Mouse (Mus musculus) layer of hippocampus, adult 8-10 months (tissue): Measurements from ENCODE around the gene Olfr322. TPM values are rescaled to one million over a fixed set of nuclear protein-coding genes. Genes with fewer than 3 reads are reported as not detected.

Source experiments
- total RNA-seq, 4 experiments: library from RNA; stranded (reverse); gene quantifications; 2 replicates each; pipeline ENCODE4 v1.2.4; 2022

The Olfr322 gene
- total RNA-seq, 4 experiments from 2014 or later, result not detected

Other genes starting within 250 kb of the Olfr322 start
- not detected for gene 1810065E05Rik, start 237.7 kb upstream of the Olfr322 start, total RNA-seq
- not detected for gene Gm12253, start 226.2 kb upstream of the Olfr322 start, total RNA-seq
- gene Lypd9, start 205.9 kb upstream of the Olfr322 start, total RNA-seq, result not detected
- gene Olfr30, start 196.5 kb upstream of the Olfr322 start, total RNA-seq, result not detected
- gene Olfr332, start 166.2 kb upstream of the Olfr322 start, total RNA-seq, result not detected
- gene Olfr331, start 156.2 kb upstream of the Olfr322 start, total RNA-seq, result not detected
- gene Olfr330, start 123.9 kb upstream of the Olfr322 start, total RNA-seq, result not detected
- not detected for gene Olfr329-ps, start 112.4 kb upstream of the Olfr322 start, total RNA-seq
- gene Olfr328, start 103.1 kb upstream of the Olfr322 start, total RNA-seq, result under 1 TPM; 0.11 to 0.35 (median 0.23) TPM
- not detected for gene Olfr224, start 88.2 kb upstream of the Olfr322 start, total RNA-seq
- gene Olfr325, start 81.1 kb upstream of the Olfr322 start, total RNA-seq, result not detected
- gene Olfr324, start 63.7 kb upstream of the Olfr322 start, total RNA-seq, result not detected
- gene 2210407C18Rik, start 42.7 kb upstream of the Olfr322 start, total RNA-seq, result not detected
- not detected for gene Olfr323, start 28.3 kb upstream of the Olfr322 start, total RNA-seq
- under 1 TPM in 2 of 4 experiments, not detected in 2; 0.14 to 0.19 TPM for gene Trim58, start 18.3 kb upstream of the Olfr322 start, total RNA-seq
- not detected for gene Olfr320, start 22.3 kb downstream of the Olfr322 start, total RNA-seq
- gene Olfr319, start 40.4 kb downstream of the Olfr322 start, total RNA-seq, result under 1 TPM in 1 of 4 experiments, not detected in 3; 0.43 TPM
- under 1 TPM in 2 of 4 experiments, not detected in 2; 0.09 to 0.16 TPM for gene Olfr318, start 65.2 kb downstream of the Olfr322 start, total RNA-seq
- under 1 TPM in 3 of 4 experiments, not detected in 1; 0.19 to 0.76 (median 0.43) TPM for gene Olfr317, start 80.4 kb downstream of the Olfr322 start, total RNA-seq
- gene Olfr316, start 94.0 kb downstream of the Olfr322 start, total RNA-seq, result 1 to 10 TPM in 2 of 4 experiments, under 1 TPM in 2; 0.59 to 1.8 (median 1.2) TPM
- gene Olfr315, start 114.4 kb downstream of the Olfr322 start, total RNA-seq, result not detected
- gene Olfr314, start 124.2 kb downstream of the Olfr322 start, total RNA-seq, result not detected
- gene Fam183b, start 143.2 kb downstream of the Olfr322 start, total RNA-seq, result 1 to 10 TPM; 5.4 to 7.7 (median 6.4) TPM
- gene Olfr313, start 156.2 kb downstream of the Olfr322 start, total RNA-seq, result not detected
- not detected for gene Olfr312, start 170.5 kb downstream of the Olfr322 start, total RNA-seq
- not detected for gene Olfr311, start 180.5 kb downstream of the Olfr322 start, total RNA-seq
- 10 to 100 TPM; 15.8 to 24.2 (median 21.4) TPM for gene Gm12258, start 188.4 kb downstream of the Olfr322 start, total RNA-seq
- 10 to 100 TPM in 3 of 4 experiments, 1 to 10 TPM in 1; 7.1 to 14.0 (median 12.1) TPM for gene 2810021J22Rik, start 208.4 kb downstream of the Olfr322 start, total RNA-seq
- 10 to 100 TPM in 2 of 4 experiments, 1 to 10 TPM in 2; 9.0 to 10.2 (median 9.8) TPM for gene Zfp39, start 245.4 kb downstream of the Olfr322 start, total RNA-seq